Mouse (Mus musculus) bone marrow macrophage, adult 2 months (primary cell): ENCODE measurements around the gene Fcf1.

Source experiments
- CTCF ChIP-seq: IDR thresholded peaks from 2 replicates; pipeline ENCODE4 v1.5.1; 2012; ENCODE audit warnings: low read depth, mild to moderate bottlenecking, low read length, moderate library complexity
- POLR2A ChIP-seq: IDR thresholded peaks from 2 replicates; pipeline ENCODE4 v1.6.1; 2012; ENCODE audit warnings: mild to moderate bottlenecking, low read depth, low read length, borderline replicate concordance

GRCm38 (mm10) chr12:84969656-84970427, 855 bp upstream of the Fcf1 start:
- no peak for TF ChIP-seq CTCF
- no peak for TF ChIP-seq POLR2A
